Mouse (Mus musculus) right cerebral cortex, adult 18-20 months (tissue): ENCODE results near the gene Ssr2.
"Not testable (repeated sequence)": the region's sequence is repeated elsewhere in the genome, so short reads cannot be mapped to it uniquely, and the experiment has no call there.

Experiments
- DNase-seq: peaks from one replicate; pipeline ENCODE4 v3.0.0; 2022; ENCODE audit warnings: mixed read lengths

Ssr2 gene

DNA sequence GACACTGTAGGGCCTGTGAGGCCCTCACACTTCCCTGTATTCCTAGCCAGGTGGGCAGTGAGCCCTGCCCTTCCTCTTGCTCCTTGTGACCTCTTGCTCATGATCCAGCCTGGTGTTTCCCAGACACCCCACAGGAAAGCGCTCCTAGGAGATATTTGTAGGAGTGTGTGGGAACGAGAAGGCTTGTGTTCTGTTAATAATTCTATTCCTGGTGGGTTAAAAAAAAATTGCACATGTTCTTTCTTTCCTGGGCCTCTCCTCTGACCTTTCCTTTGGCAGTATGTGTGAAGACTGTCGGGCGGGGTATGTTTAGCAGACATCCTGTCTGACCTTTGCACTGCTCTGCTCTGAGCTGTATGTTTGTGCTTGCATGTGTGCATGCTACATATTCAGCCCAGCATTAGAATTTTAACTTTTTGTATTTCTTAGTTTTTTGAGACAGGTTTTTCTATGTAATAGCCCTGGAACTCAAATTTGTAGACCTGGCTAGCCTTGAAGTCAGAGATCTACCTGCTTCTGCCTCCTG, 9.1 kb upstream of the Ssr2 start:
- no peak for DNase-seq

DNA sequence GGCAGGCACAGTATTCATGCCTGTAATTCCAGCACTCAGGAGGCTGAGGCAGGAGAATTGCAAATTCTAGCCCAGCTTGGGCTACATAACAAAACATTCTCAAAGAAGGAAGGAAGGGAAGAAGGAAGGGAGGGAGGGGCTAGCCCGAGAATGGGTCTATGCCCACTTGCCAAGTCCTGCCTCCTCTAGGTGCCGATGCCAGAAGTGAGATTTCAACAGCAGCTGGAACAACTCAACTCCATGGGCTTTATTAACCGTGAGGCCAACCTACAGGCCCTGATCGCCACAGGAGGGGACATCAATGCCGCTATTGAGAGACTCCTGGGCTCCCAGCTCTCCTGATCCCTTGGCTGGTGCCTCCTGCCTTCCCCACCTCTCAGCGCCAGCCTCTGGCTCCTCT, 7.8 kb upstream of the Ssr2 start:
- no peak for DNase-seq

DNA sequence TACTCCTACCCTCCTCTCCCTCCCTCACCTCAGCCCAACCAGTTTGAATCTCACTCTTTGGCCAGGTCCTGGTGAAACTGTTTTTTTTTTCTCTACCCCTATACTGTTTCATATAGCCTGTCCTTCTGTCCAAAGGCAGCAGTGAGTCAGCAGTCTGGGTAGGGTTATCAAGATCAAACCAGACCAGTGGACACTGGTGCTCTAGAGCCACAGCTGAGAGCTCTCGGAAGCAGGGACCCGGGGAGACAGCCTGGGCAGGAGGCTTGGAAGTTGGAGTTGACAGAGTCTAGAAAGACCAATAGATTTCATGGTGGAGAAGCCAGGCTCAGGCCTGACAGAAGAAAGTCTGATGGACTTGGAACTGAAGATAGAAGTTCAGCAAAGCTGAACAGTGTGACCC, 7.1 kb upstream of the Ssr2 start:
- no peak for DNase-seq

DNA sequence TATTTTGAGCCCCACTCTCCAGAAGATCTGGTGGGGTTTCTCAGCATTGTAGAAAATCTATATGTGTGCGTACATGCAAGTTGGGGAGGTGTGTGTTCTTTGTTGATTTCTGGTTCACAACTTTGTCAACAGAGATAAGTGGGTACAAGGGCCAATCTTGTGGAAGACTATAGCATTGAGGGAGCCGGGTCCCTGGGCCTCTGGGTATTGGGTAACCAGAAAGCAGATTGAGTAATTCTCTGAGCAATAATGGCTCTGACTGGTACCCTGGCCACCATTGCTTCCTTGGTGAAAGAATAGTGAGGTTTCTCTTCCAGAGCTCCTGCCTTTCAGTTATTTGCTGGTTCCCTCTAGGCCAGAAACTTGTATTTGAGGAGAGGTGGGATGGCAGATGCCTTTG, 6.6 kb upstream of the Ssr2 start:
- DNase-seq: no peak

DNA sequence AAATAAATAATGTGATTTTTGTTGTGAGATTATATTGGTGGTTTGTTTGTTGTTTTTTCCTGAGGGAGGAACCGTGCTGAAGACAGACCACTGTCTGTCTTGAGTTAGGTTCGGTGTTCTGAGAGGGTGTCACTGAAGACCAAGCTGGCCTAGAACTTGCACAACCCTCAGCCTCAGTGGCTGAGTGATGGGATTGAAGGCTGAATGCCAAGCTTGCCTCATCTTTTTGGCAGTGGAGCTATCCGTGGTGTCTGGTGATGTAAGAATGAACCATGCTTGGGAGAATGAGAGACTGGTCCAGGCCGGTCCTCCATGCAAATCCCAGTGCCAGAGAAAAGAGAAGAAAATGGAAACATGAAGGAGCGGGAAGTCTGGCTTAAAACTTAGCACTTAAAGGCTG, 6.0 kb upstream of the Ssr2 start:
- DNase-seq: no peak

DNA sequence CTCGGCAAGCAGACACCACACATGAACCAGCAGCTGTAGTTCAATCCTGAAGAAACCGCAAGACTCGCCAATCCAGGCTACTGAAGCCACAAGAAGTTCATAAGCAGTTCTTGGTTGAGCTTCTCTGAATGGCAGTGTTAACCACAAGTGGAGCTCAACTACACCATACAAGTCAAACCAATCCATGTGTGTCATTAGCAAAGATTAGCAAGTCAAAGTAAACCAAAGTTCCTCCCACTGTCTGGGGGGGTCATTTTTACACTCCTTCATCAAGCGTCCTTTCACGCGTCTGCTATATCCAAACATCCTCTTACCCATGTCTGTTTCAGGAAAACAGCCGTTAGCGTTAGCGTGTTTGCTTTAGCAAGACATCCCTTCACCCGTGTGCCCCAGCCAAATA, 5.3 kb upstream of the Ssr2 start:
- DNase-seq: no peak

DNA sequence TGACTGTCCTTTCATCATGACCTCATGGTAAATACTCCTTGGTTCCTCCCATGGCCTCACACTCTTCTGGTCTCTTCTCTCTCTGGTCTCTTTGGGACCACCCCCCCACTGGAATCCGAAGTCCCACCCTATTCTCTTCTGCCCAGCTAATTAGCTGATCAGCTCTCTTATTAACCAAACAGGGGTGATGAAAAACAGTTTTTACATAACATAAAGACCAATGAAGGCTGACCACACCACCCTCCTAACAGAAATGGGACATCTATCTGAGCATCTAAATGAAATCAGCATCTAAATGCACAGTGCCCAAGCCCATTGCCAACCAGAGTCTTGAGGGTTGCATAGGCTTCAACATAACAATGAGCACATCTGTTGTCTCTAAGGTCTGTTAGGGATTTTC, 3.8 kb upstream of the Ssr2 start:
- no peak for DNase-seq

DNA sequence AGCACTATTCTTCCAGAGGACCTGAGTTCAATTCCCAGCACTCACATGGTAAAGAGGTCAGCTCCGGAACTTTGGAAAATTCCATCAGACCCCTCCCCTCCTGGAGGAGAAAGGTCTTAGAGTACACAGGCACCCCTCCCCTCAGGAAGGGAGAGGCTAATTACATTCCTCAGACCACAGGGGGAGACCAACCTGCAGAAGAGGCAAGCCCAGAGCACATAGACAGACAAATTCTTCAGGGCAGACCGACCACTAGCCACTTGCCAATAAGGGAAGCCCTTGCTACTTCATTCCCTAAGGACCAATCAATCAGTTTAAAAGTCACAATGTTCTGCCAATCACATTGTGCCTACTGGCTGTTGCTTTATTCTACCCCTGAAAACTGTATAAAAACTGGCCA, 2.8 kb upstream of the Ssr2 start:
- no peak for DNase-seq

DNA sequence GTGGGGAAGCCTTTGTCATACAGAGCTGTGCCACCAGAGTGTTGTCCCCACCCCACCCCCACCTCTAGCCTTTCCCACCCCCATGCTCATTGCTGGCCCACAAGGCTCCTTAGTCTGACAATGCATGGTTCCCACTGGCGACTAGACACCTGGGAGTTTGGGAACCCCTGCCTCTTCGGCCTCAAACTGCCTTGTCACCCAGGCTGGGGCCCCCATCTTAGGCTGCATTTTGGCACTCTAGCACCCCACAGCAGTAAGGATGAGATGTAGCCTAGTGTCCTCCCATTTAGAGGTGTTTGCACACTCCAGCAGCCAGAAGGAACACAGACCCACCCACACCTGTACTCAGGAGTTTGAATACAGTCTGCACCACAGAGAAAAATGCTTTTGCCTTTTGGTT, 1.9 kb upstream of the Ssr2 start:
- no peak for DNase-seq

DNA sequence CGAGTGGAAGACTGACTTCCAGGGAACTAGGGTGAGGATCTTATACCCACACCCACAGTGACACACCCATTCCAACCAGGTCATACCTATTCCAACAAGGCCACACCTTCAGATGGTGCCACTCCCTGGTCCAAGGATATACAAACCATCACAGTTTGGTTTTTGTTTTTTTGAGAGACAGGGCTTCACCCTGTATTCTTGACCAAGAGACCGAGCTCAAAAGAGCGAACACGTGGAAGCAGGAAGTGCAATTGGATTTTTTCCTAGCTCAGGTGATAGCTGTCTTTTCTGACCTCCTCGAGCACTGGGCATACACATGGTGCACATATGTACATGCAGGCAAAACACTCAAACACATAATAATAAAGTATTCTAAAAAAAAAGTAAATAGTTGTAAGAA, 2.2 kb downstream of the Ssr2 start:
- not testable (repeated sequence) for DNase-seq

DNA sequence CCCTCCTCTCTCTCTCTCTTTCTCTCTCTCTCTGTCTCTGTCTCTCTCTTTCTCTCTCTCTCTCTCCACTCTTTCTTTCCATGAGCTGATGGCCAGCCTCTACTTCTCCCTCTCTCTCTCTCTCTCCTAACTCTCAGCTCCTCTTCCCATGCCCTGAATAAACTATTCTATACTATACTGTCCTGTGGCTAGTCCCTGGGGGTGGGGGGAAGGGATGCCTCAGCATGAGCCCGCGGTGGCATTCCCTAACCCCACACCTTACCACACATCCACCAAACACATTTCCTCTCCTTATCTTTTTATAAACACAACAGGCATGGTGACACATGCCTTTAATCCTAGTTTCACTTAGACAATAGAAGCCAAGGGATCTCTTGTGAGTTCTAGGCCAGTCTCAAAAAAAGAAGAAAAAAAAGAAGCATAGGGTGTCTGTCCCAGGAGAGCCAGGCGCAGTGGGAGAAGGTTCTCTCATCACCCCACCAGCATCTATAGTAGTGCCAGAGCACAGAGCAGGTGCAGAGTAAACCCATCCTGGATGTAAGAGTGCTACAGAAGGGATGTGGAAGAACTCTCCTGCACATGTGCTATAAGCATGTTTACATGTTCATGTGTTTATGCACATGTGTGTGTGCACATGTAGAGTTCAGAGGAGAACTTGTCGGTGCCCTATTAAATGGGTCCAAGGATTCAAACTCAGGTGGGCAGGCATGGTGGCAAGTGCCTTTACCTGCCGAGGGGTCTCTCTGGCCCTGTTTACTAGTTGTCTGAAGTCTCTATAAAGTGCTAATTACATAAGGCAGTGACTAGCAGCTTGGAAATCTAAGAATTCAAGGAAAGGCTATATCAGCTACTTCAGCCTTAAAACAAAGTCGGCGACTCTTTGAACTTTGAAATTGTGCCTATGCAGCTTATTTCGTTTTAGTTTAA, 3.1 kb downstream of the Ssr2 start:
- no peak for DNase-seq

DNA sequence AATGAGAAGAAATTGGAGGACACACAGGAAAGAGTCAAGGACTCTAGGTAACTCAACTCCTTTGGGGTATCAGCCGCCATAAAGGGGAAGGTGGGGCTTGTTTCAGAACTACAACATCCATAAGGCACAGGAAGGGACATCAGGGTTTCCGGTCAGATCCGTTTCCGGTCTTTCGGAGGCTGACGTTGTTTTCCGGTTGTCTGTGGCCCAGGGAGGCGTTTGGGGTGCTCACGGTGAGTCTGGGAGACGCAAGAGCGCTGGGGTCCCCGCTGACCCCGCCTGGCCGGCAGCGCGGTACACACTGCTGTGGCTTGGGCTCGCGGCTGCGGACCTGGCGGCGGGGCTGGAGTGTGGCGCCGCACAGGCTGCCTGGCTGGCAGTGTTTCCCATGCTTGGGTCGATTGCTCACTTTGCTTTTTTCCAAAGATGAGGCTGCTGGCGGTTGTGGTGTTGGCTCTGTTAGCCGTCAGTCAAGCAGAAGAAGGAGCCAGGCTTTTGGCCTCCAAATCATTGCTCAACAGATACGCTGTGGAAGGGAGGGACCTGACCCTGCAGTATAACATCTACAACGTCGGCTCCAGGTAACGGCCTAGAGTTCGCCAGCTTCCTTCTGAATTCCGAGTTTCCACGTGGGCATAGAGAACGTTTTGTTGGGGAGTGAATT, 3.9 kb downstream of the Ssr2 start:
- peak; percentile 89 for DNase-seq

DNA sequence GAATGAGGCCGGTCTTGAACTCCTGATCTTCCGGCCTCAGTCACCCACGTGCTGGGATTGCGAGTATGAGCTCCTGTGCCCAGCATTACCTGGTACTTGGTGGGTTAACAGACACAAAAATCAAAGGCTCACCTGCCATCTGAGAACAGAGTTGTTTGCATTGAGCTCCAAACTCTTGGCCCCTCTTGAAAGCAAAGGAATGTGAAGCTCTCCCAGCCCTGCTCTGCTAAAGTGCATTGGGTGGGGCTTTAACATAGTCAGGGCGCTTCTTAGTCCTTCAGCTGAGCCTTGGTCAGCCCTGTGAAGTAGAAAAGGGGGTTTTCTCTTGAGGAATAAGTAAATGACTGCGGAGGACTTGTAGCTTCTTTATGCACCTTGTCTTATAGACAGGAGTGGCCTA, 10.1 kb downstream of the Ssr2 start:
- no peak for DNase-seq

DNA sequence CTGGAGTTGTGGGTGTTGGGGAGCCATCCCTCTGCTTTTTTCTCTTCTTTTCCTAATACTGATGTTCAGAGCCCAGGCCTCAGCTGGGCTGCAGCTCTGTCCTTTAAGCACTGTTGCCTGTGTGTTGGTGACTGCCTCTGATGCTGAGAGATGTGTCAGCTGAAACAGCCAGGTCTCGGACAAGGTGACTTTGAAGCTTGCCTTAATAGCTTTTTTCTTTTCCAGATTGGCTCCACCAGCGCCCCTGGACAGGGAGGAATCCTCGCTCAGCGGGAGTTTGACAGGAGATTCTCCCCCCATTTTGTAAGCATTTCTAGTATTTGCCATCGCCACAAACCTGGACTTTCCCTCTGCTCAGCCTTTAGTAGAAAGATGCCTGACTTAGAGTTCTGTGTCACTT, 11.0 kb downstream of the Ssr2 start:
- no peak for DNase-seq

DNA sequence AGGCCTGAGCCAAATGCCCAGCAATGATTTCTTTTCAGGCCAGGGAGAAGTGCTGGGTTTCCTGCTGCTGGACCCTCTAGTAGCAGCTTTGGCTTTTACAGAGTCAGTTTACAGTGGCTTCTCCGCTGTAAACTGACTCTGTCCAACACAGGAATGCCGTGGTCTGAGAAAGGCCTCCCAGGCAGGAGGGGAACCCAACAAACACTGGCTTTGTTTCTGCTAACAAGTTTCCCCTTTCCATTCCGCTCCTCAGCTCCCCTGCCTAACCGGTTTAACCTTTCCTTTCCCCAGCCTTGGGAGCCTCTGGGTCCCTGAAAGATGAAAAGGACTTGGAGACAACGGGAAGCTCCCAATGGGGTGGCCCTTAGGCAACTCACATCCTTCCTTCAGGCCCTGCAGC, 14.6 kb downstream of the Ssr2 start:
- DNase-seq: no peak

DNA sequence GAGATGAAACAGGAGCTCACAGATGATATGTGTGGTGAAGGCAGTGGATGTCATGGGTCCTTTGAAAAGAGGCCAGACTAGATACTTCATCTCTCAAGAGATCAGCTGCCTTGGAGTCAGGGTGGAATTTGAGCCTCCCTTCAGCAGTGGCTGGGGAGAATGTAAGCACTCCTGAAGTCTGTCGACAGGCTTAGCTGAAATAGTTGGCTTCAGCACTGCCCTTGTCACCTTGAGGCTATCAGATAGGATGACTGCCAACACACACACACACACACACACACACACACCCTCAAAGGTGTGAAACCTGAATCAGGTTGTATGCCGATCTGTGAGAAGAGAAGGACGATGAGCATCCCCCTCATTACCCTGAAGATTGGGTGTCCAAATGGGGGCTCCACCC, 15.4 kb downstream of the Ssr2 start:
- DNase-seq: no peak

DNA sequence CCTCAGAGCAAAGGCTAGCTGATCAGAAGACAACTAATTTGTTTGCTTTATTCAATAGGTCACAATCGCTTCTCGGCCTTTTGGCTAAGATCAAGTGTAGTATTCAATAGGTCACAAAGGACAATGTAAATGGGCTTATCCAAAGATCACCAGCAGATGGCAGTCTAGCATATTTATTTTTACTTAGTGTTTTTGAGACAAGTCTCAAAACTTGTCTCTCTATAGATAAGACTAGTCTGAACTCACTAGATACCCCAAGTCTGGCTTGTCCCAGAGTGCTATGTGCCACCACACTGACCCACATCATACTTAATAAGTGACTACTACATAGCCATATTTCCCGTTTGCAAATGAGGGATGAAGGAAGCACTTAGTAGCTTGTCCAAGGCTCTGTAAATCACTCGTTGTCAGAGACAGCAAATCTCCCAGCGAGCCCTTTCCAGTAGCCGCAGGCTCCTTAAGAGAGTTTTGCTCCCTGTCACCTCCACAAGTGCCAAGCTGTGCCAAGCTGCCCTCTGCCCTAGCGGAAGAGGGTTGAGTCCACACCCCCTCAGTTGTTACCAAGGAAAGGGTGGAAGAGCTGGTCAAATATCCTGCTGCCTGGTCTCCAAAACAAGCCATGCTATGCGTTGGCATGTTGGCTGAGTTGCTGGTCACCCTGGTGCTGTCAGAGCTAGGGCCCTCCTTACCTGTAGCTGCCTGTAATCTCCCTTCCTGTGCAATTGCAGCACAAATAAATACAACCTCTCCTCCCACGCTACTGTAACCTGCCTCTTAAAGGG, 16.5 kb downstream of the Ssr2 start:
- peak; percentile 15 for DNase-seq

DNA sequence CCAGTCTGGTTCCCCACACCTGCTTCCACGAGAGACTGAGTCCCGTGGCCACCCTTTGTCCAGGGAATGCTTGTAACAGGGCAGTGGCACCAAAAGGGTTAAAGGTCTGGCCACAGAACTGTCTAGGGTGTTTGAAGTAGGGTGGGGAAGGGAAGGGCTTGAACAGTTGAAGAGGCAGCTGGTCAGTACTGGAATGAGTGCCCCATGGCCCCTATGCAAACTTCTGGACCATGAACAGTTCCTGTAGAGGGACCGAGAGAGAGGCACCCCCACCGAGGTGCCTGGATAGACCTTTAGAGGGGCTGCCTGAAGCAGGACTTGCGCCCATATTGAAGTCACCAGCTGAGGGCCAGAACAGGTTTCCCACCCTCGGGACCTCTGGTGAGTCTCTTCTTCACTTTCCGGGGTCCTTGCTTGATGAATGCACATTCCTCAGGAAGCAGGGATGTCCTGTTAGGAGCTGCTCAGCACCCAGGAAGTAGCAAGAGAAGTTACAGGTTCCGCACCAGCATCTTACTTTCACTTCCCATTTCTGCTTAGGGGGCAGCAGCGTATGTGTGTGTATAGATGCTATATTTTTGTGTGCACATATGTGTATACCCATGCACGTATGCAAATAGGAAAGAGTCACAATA, 17.4 kb downstream of the Ssr2 start:
- DNase-seq: no peak

DNA sequence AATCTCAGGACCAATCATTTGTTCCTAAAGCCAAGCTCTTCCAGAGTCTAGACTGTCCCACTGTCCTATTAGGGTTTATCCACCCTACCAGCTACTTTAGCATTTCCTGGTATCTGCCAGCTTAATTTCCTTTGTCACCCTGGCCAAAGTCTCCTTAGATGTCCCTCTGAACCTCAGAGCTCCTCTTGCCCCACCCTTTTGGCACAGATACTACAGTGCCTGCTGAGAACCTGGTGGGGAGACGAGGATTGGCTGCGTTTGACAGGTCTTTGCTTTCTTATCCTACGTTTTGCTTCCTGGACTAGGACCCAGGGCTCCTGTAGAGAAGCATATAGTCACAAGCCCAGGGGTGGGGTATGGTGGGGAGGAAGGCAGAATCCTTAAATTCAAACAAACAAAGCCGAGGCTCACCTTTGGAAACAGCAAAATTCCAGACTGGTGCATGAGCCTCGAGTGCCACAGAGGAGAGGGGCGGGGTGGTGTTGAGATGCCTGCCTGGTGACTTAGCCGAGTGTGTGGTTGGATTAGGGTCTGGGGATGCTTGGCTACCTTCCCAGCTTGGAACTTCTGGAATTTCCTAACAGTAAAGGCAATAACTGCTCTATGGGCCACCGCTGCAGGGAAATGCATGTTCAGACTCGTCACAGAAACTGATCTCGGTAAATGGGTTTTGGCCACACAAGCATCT, 18.4 kb downstream of the Ssr2 start:
- DNase-seq: no peak

DNA sequence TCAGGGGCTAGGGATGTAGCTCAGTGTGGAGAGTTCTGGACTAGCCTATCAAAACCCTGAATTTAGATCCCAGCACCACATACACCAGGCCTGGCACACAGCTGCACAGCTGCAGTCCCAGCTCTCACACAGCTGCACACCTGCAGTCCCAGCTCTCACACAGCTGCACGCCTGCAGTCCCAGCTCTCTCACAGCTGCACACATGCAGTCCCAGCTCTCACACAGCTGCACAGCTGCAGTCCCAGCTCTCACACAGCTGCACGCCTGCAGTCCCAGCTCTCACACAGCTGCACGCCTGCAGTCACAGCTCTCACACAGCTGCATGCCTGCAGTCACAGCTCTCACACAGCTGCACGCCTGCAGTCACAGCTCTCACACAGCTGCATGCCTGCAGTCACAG, 20.9 kb downstream of the Ssr2 start:
- DNase-seq: not testable (repeated sequence)

DNA sequence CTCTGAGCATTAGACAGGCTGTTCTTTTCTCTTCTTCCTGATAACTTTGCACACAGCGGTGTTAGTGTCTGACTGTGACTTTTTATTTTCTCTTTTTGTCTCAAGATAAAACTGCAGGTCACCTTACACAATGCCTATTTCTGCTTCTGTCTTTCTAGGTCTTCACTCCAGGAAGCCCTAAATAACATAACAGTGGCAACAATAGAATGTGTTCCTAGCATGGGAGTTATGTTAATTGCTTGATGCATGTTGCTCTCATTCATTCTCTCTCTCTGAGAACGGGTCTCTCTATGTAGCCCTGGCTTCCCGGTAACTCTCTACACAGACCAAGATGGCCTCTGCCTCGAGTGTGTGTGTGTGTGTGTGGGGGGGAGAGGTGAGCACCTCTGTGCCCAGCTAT, 26.8 kb downstream of the Ssr2 start:
- no peak for DNase-seq

DNA sequence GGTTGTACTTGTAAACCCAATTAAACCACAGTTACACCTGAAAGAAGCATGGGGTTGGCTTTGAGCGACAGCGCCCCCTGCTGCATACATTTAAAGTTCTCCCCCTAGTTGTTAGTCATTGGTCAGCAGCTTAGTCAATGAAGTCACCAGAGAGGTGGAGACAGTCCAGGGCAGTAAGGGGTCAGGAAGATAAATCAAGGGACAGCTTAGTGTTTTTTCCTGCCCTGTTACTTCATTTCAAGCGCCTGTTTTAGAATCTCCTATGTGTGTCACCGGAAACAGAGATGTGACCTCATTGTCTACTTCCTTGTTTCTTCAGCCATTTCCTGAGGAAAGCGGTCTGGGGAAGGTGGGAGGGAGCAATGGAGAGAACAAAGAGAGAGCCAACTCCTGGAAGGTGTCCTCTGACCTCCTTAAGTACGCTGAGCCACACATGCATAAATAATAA, 28.1 kb downstream of the Ssr2 start:
- no peak for DNase-seq
